Mouse (Mus musculus) small intestine, adult 2 months (tissue): ENCODE data around the gene Cd6.

Source experiments
- CTCF ChIP-seq: fragments of 200-500 bp; IDR thresholded peaks from 2 replicates; pipeline ENCODE4 v1.5.1; 2012; ENCODE audit warnings: low read depth, mild to moderate bottlenecking, control low read depth, inconsistent platforms, low read length, moderate library complexity, mixed read lengths; ENCODE audit not compliant: insufficient replicate concordance, insufficient read length; ENCODE audit errors: extremely low read depth
- POLR2A ChIP-seq: fragments of 200-500 bp; IDR thresholded peaks from 2 replicates; pipeline ENCODE4 v1.6.1; 2012; ENCODE audit warnings: low read depth, mild to moderate bottlenecking, control low read depth, inconsistent platforms, low read length, moderate library complexity

DNA sequence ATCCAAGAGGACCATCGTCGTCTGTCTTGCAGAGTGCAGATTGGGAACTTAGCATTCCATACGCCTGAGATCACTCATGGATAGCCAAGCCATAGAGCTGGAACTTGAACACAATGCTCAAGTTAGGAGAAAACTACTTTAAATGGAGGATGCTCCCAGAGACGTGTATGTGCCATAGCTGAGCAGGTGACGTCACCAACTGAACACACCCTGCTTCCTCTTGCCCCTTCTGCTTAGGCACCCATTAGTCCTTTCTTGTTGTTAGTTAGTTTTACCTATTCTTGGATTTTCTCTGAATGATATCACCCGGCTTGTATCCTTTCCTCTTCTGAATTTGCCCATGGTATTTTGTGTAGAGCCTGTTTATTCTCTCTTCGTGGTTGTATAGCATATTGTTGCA, 82.7 kb downstream of the Cd6 start:
- TF ChIP-seq CTCF, result no peak
- no peak for TF ChIP-seq POLR2A
